Mouse (Mus musculus): ENCODE measurements around the gene Unc45a.

Unc45a gene

GRCm38 (mm10) chr7:80340793-80341192, at the start of gene Unc45a:
Gene Unc45a (minus strand): TSS chr7:80341005.
- DNase-seq (ENCODE audit: low spot score) = peak; percentile 62

- DNase-seq (ENCODE audit: low spot score) = no peak
Observed at GRCm38 (mm10) chr7:80387633-80388543, 47.1 kb upstream of the Unc45a start, which contains the start of gene Fes. Gene Fes (minus strand): TSS chr7:80387946.

- no peak for DNase-seq (ENCODE audit: low spot score)
Observed at GRCm38 (mm10) chr7:80387033-80387632, 46.3 kb upstream of the Unc45a start.

- peak; percentile 75 for DNase-seq (ENCODE audit: low spot score)
Observed at GRCm38 (mm10) chr7:80386235-80386930, 45.6 kb upstream of the Unc45a start.

DNA sequence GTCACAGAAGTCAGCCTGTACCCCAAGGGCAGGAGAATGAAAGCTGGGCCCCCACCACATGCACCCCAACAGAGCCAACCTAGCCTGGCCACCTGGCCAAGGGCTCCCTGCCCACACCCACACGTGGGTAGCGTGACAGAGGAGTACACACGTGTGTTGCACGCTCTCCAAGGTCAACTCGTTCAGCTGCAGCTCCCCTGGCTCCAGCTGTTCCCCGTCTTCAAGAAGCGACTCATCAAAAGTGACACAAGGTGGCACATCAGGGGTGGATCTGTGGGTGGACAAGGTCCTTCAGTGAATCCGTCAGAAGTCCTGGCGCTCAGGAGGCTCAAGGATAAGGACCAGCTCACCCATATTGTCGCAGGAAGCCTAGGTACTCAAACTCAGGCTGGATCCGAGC, 42.1 kb upstream of the Unc45a start:
- no peak for DNase-seq (ENCODE audit: low spot score)

DNA sequence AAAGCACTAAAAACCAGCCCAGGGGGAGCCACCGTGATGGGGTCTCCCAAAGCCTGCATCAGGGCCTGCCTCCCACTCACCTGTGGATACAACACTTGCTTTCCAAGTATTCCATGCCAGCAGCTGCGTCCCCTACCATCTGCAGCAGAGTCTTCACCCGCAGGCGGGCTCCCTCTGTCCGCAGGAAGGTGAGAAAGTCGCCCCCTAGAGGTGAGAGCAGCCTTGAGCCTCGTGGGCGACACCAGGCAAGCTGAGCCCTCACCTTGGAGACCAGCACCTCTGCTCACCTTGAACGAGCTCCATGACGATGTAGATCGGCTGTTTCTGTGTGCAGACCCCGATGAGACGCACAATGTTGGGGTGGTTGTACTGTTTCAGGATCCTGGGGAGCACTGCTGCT, 38.7 kb upstream of the Unc45a start:
- no peak for DNase-seq (ENCODE audit: low spot score)

DNA sequence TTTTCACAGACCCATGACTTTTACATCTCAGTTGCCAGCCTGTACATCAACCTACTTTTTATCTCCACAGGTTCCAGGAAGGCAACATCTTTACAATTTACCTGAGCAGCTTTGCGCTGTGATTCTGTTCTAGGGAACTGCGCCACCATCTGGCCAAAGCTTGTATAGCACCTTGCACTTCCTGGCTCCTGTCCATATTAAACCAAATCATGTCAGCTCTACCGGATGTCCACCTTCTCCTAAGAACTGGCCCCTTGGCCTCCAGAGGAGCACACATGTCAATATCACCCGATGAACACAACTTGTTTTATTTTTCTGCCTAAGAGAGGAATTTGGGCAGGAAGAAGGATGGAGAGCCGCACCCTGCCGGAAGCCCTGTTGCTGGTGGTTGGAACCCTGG, 36.7 kb upstream of the Unc45a start:
- DNase-seq (ENCODE audit: low spot score) = peak; percentile 53

GRCm38 (mm10) chr7:80376192-80376591, 35.4 kb upstream of the Unc45a start:
- DNase-seq (ENCODE audit: low spot score) = no peak

DNA sequence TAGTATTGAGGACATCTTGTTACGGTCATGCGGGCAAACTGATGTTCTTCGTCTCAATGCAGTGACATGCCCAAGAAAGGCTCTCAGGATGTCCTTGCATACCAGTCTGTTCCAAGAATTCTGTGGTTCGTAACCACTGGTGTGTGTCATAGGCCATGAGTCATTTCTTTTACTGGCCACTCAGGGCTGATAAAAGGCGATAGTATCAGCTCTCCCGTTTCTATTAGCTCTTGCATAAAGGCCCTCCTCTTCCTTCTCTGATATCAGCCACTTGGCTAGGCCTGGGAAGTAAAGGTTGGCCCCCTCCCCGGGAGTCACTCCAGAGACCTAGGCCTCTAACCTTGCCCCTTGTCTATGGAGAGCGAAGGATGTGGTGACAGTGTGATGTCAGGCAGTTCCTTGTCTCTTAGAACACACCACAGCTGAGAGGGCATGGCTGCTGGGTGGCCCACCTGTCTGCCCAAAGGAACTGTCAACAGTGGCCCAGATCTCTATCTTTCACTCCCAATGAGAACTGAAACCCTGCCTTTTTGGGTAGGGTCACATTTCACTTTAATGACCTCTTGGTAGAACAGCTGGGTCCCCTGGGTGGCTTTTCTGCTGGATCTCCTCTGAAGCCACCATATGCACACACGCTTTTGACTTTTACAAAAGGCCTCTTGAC, 34.7 kb upstream of the Unc45a start:
- DNase-seq (ENCODE audit: low spot score) = no peak

DNA sequence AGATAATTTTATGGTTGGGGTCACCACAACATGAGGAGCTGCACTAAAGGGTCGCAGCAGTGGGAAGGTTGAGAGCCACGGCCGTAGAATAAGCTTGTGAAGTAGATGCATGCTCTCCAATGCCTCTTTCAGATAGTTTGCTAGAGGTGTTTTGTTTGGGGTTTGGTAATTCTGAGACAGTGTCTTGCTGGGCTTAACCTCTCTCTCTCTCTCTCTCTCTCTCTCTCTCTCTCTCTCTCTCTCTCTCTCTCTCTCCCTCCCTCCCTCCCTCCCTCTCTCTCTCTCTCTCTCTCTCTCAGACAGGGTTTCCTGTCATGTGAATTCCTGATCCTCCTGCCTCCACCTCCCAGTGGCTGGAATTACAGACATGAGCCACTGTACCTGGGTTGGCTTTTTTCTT, 33.9 kb upstream of the Unc45a start:
- no peak for DNase-seq (ENCODE audit: low spot score)

DNA sequence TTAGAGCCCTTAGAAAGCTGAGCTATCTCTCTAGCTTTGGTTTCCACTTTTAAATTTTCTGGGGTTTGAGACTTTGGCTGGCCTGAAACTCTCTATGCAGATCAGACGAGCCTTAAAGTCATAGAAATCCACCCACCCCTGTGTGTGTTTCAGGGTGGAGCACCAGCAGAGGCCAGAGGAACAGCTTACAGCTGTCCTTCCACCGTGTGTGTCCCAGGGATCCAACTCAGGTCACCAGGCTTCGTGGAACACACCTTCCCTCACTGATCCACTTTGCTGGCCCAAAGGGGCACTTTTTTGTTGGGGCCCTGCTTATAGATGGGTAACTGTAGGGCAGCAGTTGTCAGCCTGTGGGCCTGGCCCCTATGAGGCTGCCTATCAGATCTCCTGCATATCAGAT, 33.5 kb upstream of the Unc45a start:
- DNase-seq (ENCODE audit: low spot score) = no peak

GRCm38 (mm10) chr7:80373850-80374249, 33.0 kb upstream of the Unc45a start:
- DNase-seq (ENCODE audit: low spot score) = peak; percentile 27

DNA sequence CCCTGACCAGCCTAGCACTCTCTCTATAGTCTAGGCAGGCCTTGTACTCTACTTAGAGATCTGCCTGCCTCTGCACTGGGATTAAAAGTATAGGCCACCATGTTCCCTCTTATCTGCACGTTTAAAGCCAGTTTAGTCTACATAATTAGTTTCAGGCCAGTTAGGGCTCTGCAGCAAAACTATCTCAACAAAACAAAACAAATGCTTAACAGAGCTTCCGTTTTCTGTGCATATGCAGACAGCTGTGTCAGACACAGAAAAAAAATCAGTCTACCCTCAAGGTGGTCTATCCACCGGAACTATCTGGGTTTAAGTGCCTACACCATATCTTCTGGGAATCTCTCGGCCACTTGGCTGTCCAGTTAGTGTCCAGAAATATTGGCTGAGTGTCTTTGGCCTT, 32.5 kb upstream of the Unc45a start:
- DNase-seq (ENCODE audit: low spot score) = no peak

DNA sequence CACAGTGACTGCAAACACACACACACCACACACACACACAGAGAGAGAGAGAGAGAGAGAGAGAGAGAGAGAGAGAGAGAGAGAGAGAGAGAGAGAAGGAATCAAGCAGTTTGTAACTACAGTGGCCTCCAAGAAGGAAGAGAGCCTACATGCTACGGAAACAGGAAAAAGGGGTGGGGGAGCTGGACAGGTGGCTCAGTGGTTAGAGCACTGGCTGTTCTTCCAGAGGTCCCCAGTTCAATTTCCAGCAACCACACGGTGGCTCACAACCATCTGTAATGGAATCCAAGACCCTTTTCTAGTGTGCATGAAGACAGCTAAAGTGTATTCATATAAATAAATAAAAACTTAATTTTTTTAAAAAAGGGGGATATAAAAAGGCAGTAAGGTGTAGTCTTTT, 31.9 kb upstream of the Unc45a start:
- DNase-seq (ENCODE audit: low spot score) = no peak

GRCm38 (mm10) chr7:80372166-80372565, 31.4 kb upstream of the Unc45a start:
- DNase-seq (ENCODE audit: low spot score) = no peak

GRCm38 (mm10) chr7:80371041-80371751, 30.4 kb upstream of the Unc45a start, which contains the start of gene Man2a2:
Gene Man2a2 (minus strand): TSS chr7:80371375.
- DNase-seq (ENCODE audit: low spot score) = peak; percentile 40

DNA sequence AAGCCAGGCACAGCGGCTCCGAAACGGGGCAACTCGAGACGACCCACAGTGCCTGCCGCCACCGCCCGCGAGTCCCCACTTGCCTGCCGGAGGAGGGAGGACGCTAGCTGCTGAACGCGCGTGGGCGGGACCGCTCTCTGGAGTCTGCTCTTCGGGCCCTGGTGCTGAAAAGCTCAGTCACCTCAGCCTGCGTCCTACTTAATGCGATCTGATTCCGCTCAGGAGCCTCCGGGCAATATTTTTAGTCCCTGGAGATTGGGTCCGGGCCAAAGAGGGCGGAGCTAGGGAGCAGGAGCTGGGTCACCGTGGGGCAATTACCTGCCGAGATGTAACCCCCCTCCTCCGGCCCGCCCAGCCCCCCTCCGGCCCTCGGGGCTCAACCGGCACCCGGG, 29.8 kb upstream of the Unc45a start:
- peak; percentile 51 for DNase-seq (ENCODE audit: low spot score)

- no peak for DNase-seq (ENCODE audit: low spot score)
Observed at GRCm38 (mm10) chr7:80369967-80370431, 29.2 kb upstream of the Unc45a start.

DNA sequence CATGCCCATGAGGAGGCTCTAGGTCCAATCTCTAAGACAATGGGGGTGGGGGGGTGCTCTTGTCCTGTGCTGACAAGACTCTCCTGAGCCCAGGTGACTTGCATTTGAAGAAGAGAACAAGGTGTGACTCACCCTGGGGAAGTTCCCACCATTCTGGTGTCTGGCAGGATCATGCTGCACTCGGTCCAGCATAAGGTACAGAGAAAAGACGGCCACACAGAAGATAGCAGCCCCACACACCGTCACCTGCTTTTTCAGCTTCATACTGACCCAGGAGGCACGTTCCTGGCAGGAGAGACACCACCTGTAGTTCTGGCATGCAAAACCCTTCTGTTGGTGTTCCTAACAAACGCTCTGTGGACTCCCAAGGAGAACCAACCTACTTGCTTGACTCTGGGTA, 28.7 kb upstream of the Unc45a start:
- DNase-seq (ENCODE audit: low spot score) = no peak

DNA sequence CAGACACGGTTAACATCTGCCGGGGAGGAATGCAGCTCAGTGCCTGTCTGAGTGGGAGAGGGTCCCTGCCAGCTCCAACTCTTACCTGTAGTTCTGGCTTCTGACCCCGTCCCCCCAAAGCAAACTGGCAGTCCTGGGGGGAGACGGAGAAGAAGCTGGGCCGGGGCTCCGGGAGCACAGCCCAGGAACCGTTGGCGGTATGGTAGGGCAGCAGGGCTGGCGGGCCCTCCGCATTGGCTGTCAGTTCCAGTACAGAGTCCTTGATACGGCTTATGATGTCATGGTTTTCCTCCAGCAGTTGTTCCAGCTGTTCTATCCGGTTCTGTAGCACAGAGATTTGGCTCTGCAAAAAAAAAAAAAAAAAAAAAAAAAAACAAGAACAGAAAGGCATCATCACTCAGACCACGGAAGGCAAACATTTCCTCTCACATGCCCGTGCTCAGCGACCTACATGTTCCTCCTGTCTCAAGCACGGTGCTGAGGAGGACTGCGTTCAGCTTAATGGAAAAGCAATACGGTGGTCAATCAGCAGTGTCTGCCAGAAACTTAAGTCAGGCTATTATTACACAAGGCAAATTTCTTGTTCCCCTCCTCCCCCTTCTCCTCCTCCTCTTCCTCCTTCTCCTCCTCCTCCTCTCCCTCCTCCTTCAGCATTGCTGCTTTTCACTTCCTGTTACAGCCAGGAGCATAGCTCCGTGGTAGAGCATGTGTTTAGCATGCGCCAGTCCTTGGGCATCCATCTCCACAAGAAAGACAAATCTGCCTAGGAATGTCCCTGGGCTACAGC, 28.0 kb upstream of the Unc45a start:
- no peak for DNase-seq (ENCODE audit: low spot score)

DNA sequence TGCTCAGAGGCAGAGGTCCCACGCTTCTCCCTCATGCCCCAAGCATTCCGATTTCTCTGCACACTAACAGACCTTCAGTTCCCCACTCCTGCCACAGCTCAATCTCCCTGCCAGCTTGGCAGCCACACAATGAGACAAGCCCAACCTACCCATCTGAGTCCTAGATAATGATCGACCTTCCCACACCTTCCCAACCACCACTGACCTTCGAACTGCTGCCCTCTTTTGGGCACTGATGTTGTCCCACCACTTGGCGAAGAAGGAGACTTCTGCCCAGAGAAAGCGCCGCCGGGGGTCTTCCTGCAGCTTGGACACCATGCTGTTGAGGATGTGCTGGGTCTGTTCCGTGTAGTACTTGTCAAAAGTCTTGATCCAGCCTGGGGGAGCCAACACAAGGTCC, 27.2 kb upstream of the Unc45a start:
- no peak for DNase-seq (ENCODE audit: low spot score)

Data from spleen, adult 12 weeks (tissue).